Mouse (Mus musculus): Measurements from ENCODE around the gene Ick.
A peak's percentile ranks its signal among the peaks of the same experiment; 100 is the strongest.
"Not testable (repeated sequence)": the region's sequence is repeated elsewhere in the genome, so short reads cannot be mapped to it uniquely, and the experiment has no call there.

The Ick gene

GRCm38 (mm10) chr9:78148149-78148548 lies 39.2 kb downstream of the Ick start:
- no peak for DNase-seq (ENCODE audit: low spot score in 2 of 2)

GRCm38 (mm10) chr9:78149770-78150169 lies 40.8 kb downstream of the Ick start:
- DNase-seq (ENCODE audit: low spot score in 2 of 2): not testable (repeated sequence)

- DNase-seq (ENCODE audit: low spot score in 2 of 2): no peak
These were observed 45.4 kb downstream of the Ick start for GRCm38 (mm10) chr9:78154211-78154977.

- DNase-seq (ENCODE audit: low spot score in 2 of 2): no peak
These were observed 48.2 kb downstream of the Ick start for GRCm38 (mm10) chr9:78157221-78157620.

GRCm38 (mm10) chr9:78163291-78163690 lies 54.3 kb downstream of the Ick start:
- DNase-seq (ENCODE audit: low spot score in 2 of 2): no peak

GRCm38 (mm10) chr9:78164741-78165140 lies 55.7 kb downstream of the Ick start:
- DNase-seq (ENCODE audit: low spot score in 2 of 2): no peak

- DNase-seq (ENCODE audit: low spot score in 2 of 2): no peak
These were observed 56.5 kb downstream of the Ick start for GRCm38 (mm10) chr9:78165454-78165853.

- no peak for DNase-seq (ENCODE audit: low spot score in 2 of 2)
These were observed 57.9 kb downstream of the Ick start for GRCm38 (mm10) chr9:78166694-78167452.

GRCm38 (mm10) chr9:78167453-78167969 lies 58.5 kb downstream of the Ick start:
- no peak for DNase-seq (ENCODE audit: low spot score in 2 of 2)

- no peak for DNase-seq (ENCODE audit: low spot score in 2 of 2)
These were observed 59.9 kb downstream of the Ick start for GRCm38 (mm10) chr9:78168864-78169263.

GRCm38 (mm10) chr9:78174016-78174415 lies 65.0 kb downstream of the Ick start:
- no peak for DNase-seq (ENCODE audit: low spot score in 2 of 2)

GRCm38 (mm10) chr9:78174925-78175276 lies 65.9 kb downstream of the Ick start:
- DNase-seq (ENCODE audit: low spot score in 2 of 2): not testable (repeated sequence)

GRCm38 (mm10) chr9:78175277-78176200 lies 66.5 kb downstream of the Ick start:
- DNase-seq (ENCODE audit: low spot score in 2 of 2): peak; percentile 95 to 99

GRCm38 (mm10) chr9:78176201-78176727 lies 67.3 kb downstream of the Ick start:
- DNase-seq (ENCODE audit: low spot score in 2 of 2): peak; percentile 40 to 70

- no peak for DNase-seq (ENCODE audit: low spot score in 2 of 2)
These were observed 67.8 kb downstream of the Ick start for GRCm38 (mm10) chr9:78176831-78177230.

- DNase-seq (ENCODE audit: low spot score in 2 of 2): no peak
These were observed 69.2 kb downstream of the Ick start for GRCm38 (mm10) chr9:78178197-78178596.

GRCm38 (mm10) chr9:78179071-78179470 lies 70.1 kb downstream of the Ick start:
- DNase-seq (ENCODE audit: low spot score in 2 of 2): no peak

- DNase-seq (ENCODE audit: low spot score in 2 of 2): not testable (repeated sequence)
These were observed 73.5 kb downstream of the Ick start, which contains the start of gene Gsta4 for GRCm38 (mm10) chr9:78182474-78182873. TSS of gene Gsta4 (plus strand) at chr9:78182774.

- DNase-seq (ENCODE audit: low spot score in 2 of 2): no peak
These were observed 76.7 kb downstream of the Ick start for GRCm38 (mm10) chr9:78185686-78186085.

GRCm38 (mm10) chr9:78188910-78189309 lies 79.9 kb downstream of the Ick start:
- peak in 1 of 2 experiments; percentile 18 for DNase-seq (ENCODE audit: low spot score in 2 of 2)
